Mouse (Mus musculus): ENCODE measurements around the gene Efcab12. TPM values are rescaled to one million over a fixed set of nuclear protein-coding genes. Genes with fewer than 3 reads are reported as not detected.

Gene Efcab12
- polyA plus RNA-seq, 1 experiment = not detected

DNA sequence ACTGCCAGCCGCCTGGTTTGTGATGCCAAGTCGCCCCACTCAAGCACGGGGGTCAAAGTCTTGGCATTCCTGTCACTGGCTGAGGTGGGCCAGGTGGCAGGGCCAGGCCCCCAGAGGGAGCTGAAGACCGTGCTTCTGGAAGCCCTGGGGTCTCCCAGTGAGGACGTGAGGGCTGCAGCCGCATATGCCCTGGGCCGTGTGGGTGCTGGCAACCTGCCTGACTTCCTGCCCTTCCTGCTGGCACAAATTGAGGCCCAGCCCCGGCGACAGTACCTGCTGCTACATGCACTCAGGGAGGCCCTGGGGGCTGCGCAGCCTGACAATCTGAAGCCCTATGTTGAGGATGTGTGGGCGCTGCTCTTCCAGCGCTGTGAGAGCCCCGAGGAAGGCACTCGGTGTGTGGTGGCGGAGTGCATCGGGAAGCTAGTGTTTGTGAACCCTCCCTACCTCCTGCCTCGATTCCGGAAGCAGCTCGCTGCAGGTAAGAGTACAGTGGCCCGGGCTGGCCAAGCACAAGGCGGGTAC lies 45.5 kb downstream of the Efcab12 start:
- H3K36me3 ChIP-seq (replicated peaks; ENCODE audit: low read length) = peaks cover 85% of the 10 kb centered on the region
- H3K9me3 ChIP-seq = no peaks in the 10 kb centered on the region
- H3K27me3 ChIP-seq (replicated peaks) = no peaks in the 10 kb centered on the region
- no peak for TF ChIP-seq GATA1 (IDR thresholded peaks at IDR 0.05; ENCODE audit: borderline replicate concordance, low read length)
- TF ChIP-seq FLI1 (IDR thresholded peaks at IDR 0.05; ENCODE audit: low read length) = no peak
- H3K4me3 ChIP-seq (replicated peaks) = peak overlapping the region; percentile 50
- peaks cover 50% of the 10 kb centered on the region for H3K4me1 ChIP-seq

DNA sequence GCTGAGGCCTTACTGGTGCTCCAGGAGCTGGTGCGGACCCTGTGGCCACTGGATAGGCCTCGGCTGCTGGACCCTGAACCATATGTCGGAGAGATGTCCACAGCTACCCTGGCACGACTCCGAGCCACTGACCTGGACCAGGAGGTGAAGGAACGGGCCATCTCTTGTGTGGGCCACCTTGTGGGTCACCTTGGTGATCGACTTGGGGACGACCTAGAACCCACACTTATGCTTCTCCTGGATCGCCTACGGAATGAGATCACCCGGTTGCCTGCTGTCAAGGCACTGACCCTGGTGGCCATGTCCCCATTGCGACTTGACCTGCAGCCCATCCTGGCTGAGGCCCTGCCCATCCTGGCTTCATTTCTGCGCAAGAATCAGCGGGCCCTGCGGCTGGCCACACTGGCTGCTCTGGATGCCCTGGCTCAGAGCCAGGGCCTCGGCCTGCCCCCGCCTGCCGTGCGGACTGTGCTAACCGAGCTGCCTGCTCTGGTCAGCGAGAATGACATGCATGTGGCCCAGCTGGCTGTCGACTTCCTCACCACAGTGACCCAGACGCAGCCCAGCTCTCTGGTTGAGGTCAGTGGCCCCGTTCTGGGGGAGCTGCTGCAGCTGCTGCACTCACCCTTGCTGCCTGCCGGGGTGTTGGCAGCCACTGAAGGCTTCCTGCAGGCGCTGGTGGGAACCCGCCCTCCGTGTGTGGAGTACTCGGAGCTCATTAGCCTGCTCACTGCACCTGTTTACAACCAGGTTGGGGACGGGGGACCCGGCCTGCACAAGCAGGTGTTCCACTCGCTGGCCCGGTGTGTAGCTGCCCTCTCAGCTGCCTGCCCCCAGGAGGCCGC lies 46.1 kb downstream of the Efcab12 start:
- H3K4me1 ChIP-seq = peaks cover 52% of the 10 kb centered on the region
- H3K36me3 ChIP-seq (replicated peaks; ENCODE audit: low read length) = peaks cover 84% of the 10 kb centered on the region
- H3K27me3 ChIP-seq (replicated peaks) = no peaks in the 10 kb centered on the region
- no peaks in the 10 kb centered on the region for H3K9me3 ChIP-seq
- peak overlapping the region; percentile 50 for H3K4me3 ChIP-seq (replicated peaks)
- TF ChIP-seq GATA1 (IDR thresholded peaks at IDR 0.05; ENCODE audit: borderline replicate concordance, low read length) (no peak), FLI1 (IDR thresholded peaks at IDR 0.05; ENCODE audit: low read length) (no peak)

DNA sequence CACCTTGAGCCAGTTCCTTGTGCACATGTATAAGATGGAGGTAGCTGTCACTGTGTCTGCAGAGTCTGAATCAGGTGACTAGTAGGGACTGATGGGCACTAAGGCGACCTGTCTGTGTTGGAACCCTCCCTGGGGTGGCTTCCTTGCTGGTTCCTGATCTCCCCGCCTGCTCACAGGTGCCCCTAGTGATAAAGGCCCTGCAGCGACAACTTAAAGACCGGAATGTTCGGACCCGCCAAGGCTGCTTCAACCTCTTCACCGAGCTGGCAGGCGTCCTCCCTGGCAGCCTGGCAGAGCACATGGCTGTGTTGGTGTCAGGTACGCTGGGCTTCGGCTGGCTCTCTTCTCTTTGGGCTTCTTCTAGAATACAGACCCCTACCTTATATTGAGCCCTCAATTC lies 47.2 kb downstream of the Efcab12 start:
- H3K36me3 ChIP-seq (replicated peaks; ENCODE audit: low read length) = peaks cover 82% of the 10 kb centered on the region
- H3K4me3 ChIP-seq (replicated peaks) = no peak overlapping the region
- peaks cover 53% of the 10 kb centered on the region for H3K4me1 ChIP-seq
- no peaks in the 10 kb centered on the region for H3K27me3 ChIP-seq (replicated peaks)
- no peaks in the 10 kb centered on the region for H3K9me3 ChIP-seq
- no peak for TF ChIP-seq FLI1 (IDR thresholded peaks at IDR 0.05; ENCODE audit: low read length)
- TF ChIP-seq GATA1 (IDR thresholded peaks at IDR 0.05; ENCODE audit: borderline replicate concordance, low read length) = no peak

DNA sequence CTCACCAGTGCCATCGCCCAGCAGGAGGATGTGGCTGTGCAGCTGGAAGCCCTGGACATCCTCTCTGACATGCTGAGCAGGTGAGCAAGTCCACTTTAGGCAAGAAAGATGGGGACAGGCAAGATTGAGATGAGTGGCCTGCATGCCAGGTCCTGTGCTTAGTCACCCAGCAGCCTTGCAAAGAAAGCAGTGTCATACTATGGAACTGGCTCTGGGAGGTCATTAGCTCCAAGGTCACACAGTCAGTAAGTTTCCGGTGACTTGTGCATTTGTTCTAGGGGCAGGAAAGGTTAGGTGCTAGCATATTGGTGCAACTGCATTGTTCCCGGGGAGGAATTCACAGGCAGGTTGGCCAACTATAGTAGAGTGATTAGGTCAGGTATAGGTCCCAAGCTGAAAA lies 55.4 kb downstream of the Efcab12 start:
- H3K9me3 ChIP-seq = no peaks in the 10 kb centered on the region
- no peak overlapping the region for H3K4me3 ChIP-seq (replicated peaks)
- H3K36me3 ChIP-seq (replicated peaks; ENCODE audit: low read length) = peaks cover 87% of the 10 kb centered on the region
- peaks cover 32% of the 10 kb centered on the region for H3K4me1 ChIP-seq
- no peak for TF ChIP-seq FLI1 (IDR thresholded peaks at IDR 0.05; ENCODE audit: low read length)
- no peaks in the 10 kb centered on the region for H3K27me3 ChIP-seq (replicated peaks)

DNA sequence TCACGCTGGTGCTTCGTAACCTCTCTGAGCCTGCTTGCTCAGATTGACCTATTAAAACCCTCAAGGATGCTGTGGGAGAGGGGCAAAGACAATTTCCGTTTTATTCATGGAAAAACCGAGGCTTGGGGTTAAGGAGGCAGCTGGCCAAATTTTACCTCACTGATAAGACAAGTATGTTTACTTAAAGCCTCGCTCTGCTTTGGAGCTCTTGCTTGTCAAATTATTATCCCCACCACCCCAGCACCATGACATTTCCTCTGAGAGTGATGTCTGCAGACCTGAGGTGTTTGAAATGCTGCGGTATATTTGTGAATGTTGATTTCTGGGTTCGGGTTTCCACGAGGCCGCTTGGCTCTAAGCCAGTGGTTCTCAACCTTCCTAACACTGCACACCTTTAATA lies 61.8 kb downstream of the Efcab12 start:
- no peak overlapping the region for H3K4me3 ChIP-seq (replicated peaks)
- H3K36me3 ChIP-seq (replicated peaks; ENCODE audit: low read length) = peaks cover 26% of the 10 kb centered on the region
- TF ChIP-seq GATA1 (IDR thresholded peaks at IDR 0.05; ENCODE audit: borderline replicate concordance, low read length) = no peak
- peaks cover 52% of the 10 kb centered on the region for H3K4me1 ChIP-seq
- H3K9me3 ChIP-seq = no peaks in the 10 kb centered on the region
- H3K27me3 ChIP-seq (replicated peaks) = no peaks in the 10 kb centered on the region

DNA sequence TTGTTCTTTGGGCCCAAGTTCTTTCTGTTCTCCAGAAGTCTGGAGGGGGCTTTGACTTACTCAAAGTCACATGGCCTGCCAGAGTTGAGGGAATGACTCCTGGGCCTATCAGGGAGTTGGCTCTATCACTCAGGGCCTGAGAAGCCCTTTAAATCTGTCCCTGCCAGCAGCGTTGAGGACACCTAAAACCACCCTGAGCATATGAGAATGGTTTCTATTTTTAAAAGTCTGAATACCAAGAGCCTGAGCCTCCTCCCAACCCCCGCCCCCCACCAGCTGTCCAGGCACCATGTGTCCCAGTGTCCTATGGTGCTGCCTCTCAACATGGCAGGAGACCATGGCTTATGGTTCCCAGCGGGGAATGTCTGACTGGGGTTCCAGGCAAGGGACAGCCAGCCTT lies 62.4 kb downstream of the Efcab12 start:
- peaks cover 57% of the 10 kb centered on the region for H3K4me1 ChIP-seq
- peaks cover 21% of the 10 kb centered on the region for H3K36me3 ChIP-seq (replicated peaks; ENCODE audit: low read length)
- H3K4me3 ChIP-seq (replicated peaks) = peak overlapping the region; percentile 30
- H3K9me3 ChIP-seq = no peaks in the 10 kb centered on the region
- no peaks in the 10 kb centered on the region for H3K27me3 ChIP-seq (replicated peaks)
- TF ChIP-seq FLI1 (IDR thresholded peaks at IDR 0.05; ENCODE audit: low read length) (no peak), GATA1 (IDR thresholded peaks at IDR 0.05; ENCODE audit: borderline replicate concordance, low read length) (no peak)

DNA sequence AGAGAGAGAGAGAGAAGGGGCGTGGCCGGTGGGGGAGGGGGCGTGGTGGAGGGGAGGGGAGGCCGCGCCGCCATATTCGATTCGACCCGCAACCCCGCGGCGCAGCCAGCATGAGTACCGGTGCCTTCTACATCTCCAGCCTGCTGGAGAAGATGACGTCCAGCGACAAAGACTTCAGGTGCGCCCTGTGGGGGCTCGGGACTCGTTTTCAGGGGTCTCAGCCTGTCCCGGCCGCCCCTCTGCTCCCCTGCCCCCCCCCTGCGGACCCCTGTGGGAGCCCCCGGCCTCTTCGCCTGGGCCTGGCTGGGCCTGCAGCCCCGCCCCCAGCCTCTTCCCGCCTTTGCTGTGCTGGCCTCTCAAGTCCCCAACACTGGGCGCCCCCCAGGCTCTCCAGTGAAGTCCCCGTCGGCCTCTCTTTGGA lies 63.7 kb downstream of the Efcab12 start, which contains the start of gene Cand2:
Cand2 (plus strand) TSS at position 38 of the 421 bp plus-strand sequence.
- Histone ChIP-seq H3K9me3 (no peaks in the 10 kb centered on the region), H3K4me1 (peaks cover 70% of the 10 kb centered on the region), H3K36me3 (replicated peaks; ENCODE audit: low read length) (peaks cover 10% of the 10 kb centered on the region), H3K4me3 (replicated peaks) (peak within 1 kb of the TSS; percentile 95), H3K27me3 (replicated peaks) (no peaks in the 10 kb centered on the region)
- TF ChIP-seq GATA1 (IDR thresholded peaks at IDR 0.05; ENCODE audit: borderline replicate concordance, low read length) (no peak), FLI1 (IDR thresholded peaks at IDR 0.05; ENCODE audit: low read length) (no peak)

DNA sequence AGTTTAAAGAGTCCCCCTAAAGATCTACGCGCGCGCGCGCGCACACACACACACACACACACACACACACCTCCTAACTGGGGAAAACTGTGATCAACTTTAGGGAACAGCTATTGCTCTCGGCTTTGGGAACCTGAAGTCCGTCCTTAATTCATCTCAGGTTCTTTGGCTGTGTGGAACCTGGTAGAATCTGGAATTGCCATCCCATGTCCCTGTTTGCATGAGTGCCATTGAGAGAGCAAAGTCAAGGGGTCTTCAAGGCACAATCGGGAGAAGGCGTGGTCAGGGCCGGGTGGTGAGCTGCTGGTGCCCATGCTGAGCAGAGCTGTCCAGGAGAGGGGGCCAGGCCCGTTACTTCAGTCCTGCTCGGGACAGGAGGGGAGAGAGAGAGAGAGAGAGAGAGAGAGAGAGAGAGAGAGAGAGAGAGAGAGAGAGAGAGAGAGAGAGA lies 64.2 kb downstream of the Efcab12 start:
- H3K9me3 ChIP-seq = no peaks in the 10 kb centered on the region
- peaks cover 8% of the 10 kb centered on the region for H3K36me3 ChIP-seq (replicated peaks; ENCODE audit: low read length)
- peaks cover 70% of the 10 kb centered on the region for H3K4me1 ChIP-seq
- H3K4me3 ChIP-seq (replicated peaks) = peak overlapping the region; percentile 95
- TF ChIP-seq FLI1 (IDR thresholded peaks at IDR 0.05; ENCODE audit: low read length) = no peak
- TF ChIP-seq GATA1 (IDR thresholded peaks at IDR 0.05; ENCODE audit: borderline replicate concordance, low read length) = no peak
- H3K27me3 ChIP-seq (replicated peaks) = no peaks in the 10 kb centered on the region

DNA sequence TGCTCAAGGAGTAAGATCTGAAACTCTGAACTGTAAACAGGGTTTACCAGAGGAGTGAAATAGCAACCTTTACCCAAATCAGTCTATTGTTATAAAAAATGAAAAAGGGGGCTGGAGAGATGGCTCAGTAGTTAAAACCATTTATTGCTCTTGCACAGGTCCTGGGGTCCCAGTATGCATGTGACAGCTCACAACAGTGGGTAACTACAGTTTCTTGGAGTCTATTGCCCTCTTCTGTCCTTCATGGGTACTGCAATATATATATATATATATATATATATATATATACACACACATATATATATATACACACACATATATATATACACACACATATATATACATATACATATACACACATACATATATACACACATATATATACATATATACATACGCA lies 65.6 kb downstream of the Efcab12 start:
- H3K4me1 ChIP-seq = peaks cover 76% of the 10 kb centered on the region
- H3K4me3 ChIP-seq (replicated peaks) = no peak overlapping the region
- H3K9me3 ChIP-seq = no peaks in the 10 kb centered on the region
- H3K27me3 ChIP-seq (replicated peaks) = no peaks in the 10 kb centered on the region
- no peaks in the 10 kb centered on the region for H3K36me3 ChIP-seq (replicated peaks; ENCODE audit: low read length)
- no peak for TF ChIP-seq FLI1 (IDR thresholded peaks at IDR 0.05; ENCODE audit: low read length)

DNA sequence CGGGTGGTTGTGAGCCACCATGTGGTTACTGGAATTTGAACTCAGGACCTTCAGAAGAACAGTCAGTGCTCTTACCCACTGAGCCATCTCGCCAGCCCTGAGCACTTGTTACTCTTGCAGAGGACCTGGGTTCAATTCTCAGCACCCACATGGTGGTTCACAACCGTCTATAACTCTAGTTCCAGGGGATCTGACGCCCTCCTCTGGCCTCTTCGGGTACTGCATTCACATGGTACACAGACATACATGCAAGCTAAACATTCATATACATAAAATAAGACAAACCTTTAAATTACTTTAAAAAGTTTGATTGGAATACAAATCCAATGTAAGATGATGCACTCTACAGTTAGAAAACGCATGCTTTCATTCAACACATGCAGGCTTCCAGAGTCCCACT lies 66.0 kb downstream of the Efcab12 start:
- no peaks in the 10 kb centered on the region for H3K27me3 ChIP-seq (replicated peaks)
- H3K4me3 ChIP-seq (replicated peaks) = no peak overlapping the region
- H3K9me3 ChIP-seq = no peaks in the 10 kb centered on the region
- H3K36me3 ChIP-seq (replicated peaks; ENCODE audit: low read length) = no peaks in the 10 kb centered on the region
- peaks cover 78% of the 10 kb centered on the region for H3K4me1 ChIP-seq
- TF ChIP-seq FLI1 (IDR thresholded peaks at IDR 0.05; ENCODE audit: low read length) (no peak), GATA1 (IDR thresholded peaks at IDR 0.05; ENCODE audit: borderline replicate concordance, low read length) (no peak)

All from megakaryocyte, embryonic 14.5 days (primary cell).